Mouse (Mus musculus) bone marrow, adult 2 months (tissue): ENCODE measurements around the gene Agbl2.

Experiments
- CTCF ChIP-seq: fragments of 200-500 bp; IDR thresholded peaks from 2 replicates; pipeline ENCODE4 v1.5.1; 2011; ENCODE audit warnings: low read length, control low read depth; ENCODE audit not compliant: control insufficient read depth, insufficient read depth
- POLR2A ChIP-seq: fragments of 200-500 bp; IDR thresholded peaks from 2 replicates; pipeline ENCODE4 v1.6.1; 2011; ENCODE audit warnings: low read depth, mild to moderate bottlenecking, control low read depth, low read length, borderline replicate concordance; ENCODE audit not compliant: control insufficient read depth

DNA sequence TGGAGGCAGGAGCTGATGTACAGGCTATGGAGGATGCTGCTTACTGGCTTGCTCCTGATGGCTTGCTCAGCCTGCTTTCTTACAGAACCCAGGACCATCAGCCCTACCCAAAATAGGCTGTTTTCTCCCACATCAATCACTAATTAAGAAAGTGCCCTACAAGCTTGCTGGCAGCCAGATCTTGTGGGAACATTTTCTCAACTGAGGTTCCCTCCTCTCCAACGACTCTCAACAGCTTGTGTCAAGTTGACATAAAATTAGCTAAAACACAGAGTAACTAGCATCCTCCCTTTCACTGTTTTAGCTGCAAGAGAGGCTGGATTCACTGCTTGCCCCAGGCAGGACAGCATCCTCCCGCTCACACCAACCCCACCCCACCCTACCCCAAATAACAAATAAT is 99.3 kb downstream of the Agbl2 start:
- no peak for TF ChIP-seq CTCF
- no peak for TF ChIP-seq POLR2A
